Mouse (Mus musculus) olfactory bulb, adult 2 months (tissue): Measurements from ENCODE around the gene Fam102a.
"Not testable (repeated sequence)": the region's sequence is repeated elsewhere in the genome, so short reads cannot be mapped to it uniquely, and the experiment has no call there.

Experiments
- CTCF ChIP-seq: fragments of 200-500 bp; IDR thresholded peaks from 2 replicates; pipeline ENCODE4 v1.5.1; 2012; ENCODE audit warnings: low read depth, mild to moderate bottlenecking, low read length, moderate library complexity; ENCODE audit not compliant: insufficient read depth
- POLR2A ChIP-seq: fragments of 200-500 bp; IDR thresholded peaks from 2 replicates; pipeline ENCODE4 v1.6.1; 2012; ENCODE audit warnings: mild to moderate bottlenecking, low read depth, low read length, moderate library complexity; ENCODE audit not compliant: insufficient read depth

- not testable (repeated sequence) for TF ChIP-seq CTCF, POLR2A
Measured at GRCm38 (mm10) chr2:32490730-32491129, 44.4 kb upstream of the Fam102a start.
